Mouse (Mus musculus): Measurements from ENCODE around the gene Psmd14.

The Psmd14 gene

DNA sequence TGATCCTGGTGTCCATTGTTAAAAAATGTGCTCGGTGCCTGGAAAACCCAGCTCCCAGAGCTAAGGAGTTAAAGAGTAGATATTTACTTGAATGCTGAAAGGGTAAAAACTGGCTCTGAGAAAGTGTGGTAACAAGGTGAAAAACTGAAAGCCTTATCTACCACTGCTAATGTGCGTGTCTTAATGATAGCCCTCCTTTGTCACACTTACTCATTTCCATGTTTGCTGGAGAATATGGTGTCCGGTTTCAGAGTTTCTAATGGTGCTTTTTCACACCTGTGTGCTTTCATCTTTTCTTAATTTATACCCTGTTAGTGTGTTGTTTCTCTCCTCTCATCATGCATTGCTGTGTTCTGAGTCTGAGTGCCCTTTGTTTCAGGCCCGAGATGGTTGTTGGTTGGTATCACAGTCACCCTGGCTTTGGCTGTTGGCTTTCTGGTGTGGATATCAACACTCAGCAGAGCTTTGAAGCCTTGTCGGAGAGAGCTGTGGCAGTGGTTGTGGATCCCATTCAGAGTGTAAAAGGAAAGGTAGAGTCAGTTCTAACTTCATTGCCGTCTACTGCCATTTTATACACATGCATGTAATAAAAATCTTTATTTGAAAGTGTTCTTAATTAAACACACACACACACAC lies 53.1 kb downstream of the Psmd14 start:
- DNase-seq = no peak

DNA sequence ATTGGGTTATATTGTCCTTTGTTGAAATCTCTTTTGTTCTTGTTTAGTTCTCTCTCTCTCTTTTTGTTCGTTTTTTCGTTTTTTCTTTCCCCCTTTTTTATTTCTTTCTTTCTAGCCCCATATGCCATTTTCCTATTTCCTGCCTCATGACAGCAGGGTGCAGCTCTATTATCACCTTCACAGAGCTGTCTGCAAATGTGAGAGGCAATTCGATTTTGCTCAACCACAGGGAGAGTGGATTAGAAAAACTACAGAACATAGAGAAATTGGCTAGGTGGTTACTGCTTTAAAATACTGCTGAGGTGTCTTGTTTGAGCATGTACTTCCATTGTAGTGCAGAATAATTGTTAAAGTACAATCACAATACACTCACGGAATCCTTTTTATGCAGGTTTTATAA lies 54.0 kb downstream of the Psmd14 start:
- DNase-seq = no peak

DNA sequence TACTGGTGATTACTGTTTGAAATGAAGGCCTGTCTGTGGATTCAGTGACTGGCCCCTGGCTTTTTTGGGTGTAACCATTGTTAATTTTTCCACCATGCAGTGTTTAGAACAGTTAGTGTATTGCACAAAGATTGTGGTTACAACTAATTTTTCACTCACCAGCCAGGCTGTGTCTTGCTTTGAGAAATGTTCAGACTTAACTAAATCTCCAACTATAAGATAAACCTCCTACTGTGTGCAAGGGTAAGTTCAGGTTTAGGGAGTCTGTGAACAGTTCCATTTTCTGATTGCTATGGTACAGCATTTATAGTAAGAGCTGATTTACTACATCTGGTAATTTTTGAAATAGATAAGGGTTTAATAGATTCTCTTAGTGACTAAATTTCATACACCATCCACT lies 69.3 kb downstream of the Psmd14 start:
- DNase-seq = no peak

DNA sequence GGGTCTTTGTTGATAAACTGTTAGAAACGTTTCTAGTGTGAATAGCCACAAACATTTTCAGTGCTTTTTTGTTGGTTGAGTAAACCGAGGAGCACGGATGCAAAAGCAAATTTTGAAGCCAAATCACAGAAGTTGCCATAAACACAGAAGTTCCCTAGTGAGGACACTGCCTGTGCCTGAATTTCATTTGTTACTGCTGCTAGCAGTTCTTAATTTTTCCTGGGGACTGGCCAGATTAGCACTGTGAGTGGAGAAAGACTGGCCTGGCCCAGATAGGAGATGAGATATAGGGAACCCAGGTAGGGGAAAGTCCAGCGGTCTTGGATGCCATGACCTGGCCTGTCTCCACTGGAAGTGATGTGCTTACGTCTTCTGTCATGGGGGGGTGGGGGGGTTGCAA lies 83.5 kb downstream of the Psmd14 start:
- DNase-seq = no peak

DNA sequence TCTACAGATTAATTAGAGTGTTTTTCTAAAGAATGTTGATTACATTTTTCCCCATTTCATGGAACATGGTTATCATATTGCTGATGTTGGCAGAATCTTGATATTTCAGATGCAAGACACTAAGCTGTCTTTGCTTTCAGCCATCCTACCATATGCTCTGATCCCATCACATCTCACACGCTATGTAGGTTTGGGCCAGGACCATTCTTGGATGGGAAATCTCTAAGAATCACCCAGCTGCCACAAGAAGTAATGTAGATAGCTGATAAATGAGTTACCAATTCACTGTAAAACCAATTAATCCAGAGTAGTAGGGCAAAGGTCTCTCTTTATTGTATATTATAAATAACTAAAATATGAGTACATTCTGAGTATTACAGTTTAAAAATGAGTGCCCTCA lies 86.6 kb downstream of the Psmd14 start:
- no peak for DNase-seq

DNA sequence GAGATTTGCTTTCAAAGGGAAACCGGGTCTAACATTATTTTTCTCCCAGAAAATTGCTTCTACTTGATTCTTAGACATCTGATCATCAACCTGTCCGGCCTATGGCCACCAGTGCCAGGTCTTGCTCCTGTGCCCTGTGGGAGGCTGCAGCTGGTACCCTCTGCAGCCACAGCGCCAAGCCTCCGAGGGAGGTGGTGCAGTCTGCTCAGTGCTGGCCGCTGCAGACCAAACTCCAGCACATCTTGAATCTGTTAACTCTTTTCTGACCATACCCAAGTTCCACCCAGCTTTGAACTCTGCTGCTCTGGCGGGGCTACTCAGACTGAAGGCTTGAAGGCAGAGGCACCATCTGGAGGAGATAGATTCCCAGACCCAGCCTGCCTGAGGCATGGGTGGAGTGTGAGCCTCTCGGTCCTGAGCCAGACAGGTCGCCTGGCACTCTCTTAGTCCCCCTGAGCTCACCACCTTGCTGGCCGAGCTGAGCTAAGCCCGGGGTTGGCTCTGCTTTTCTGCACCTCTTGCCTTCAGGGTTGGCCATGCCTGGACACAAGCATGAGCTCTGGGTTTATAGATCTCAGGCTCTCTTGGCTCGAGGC lies 91.3 kb downstream of the Psmd14 start, which contains the start of gene Tbr1:
TSS of gene Tbr1 (plus strand) at position 275 of the 596 bp plus-strand sequence.
- DNase-seq = no peak

DNA sequence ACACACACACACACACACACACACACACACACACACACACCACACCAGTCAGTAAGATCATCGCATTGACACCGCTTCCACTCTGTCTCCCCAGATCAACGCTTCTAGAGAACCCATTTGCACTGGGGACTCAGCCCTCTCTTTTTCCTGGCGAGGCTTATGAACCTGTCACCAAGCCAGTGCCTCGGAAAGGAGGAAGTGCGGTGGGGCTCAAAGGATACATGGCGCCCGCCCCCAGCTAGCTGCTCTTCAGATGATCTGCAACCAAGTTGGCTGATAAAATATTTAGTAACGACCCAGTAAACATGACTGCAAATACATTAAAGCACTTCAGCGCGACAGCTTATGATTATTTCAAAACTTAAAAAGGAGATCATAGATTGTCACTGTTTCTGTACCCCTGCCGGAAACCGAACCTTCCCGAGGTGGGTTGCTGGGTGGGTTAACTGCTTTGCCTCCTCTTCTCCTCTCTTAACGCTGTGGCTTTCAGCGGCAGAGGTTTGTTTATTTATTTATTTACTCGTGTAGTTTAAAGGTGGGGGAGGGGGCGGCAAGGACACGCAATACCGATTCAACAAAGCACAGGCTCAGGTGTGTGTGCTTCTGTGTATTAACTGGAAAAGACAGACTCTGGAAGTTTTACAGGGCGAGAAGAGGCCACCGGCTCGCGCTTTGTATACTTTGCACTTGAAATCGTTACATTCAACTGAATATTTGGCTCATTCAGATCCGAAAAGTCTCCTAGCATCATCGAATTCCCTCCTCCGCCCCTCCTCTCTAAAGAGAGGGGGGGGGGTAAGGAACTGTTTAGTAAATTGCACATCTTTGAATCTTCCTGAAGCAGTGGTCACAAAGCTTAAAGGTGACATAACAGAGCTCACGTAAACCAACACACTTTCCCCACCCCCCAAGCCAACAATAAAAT lies 92.2 kb downstream of the Psmd14 start:
- DNase-seq = no peak

DNA sequence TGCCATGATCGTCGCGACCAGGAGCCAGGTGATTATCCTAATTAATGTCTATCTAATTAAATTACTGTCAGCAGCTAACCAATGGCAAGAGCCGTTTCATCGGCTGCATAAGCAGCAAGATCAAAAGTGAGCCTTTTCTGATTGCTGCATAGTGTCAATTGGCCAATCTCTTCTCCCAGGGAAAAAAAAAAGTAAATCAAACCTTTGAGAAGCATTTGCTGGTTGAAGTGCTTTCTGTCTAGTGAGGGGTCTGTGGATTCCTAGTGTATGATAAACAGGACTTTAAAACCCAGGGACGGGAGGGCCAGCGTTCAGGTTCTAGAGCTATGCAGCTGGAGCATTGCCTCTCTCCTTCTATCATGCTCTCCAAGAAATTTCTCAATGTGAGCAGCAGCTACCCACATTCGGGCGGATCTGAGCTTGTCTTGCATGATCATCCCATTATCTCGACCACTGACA lies 92.9 kb downstream of the Psmd14 start:
- DNase-seq = no peak

DNA sequence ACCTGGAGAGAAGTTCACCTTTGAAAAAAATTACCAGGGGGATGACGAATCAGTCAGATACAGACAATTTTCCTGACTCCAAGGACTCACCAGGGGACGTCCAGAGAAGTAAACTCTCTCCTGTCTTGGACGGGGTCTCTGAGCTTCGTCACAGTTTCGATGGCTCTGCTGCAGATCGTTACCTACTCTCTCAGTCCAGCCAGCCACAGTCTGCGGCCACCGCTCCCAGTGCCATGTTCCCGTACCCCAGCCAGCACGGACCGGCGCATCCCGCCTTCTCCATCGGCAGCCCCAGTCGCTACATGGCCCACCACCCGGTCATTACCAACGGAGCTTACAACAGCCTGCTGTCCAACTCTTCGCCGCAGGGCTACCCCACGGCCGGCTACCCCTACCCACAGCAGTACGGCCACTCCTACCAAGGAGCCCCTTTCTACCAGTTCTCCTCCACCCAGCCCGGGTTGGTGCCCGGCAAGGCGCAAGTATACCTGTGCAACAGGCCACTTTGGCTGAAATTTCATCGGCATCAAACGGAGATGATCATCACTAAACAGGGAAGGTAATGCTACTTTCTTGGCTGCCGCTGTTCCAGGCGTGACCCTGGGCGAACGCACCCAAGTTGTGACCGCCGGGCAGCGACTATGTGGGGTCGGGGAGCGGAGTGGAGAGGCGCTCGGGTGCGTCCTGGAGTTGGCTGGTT lies 93.5 kb downstream of the Psmd14 start:
- no peak for DNase-seq

DNA sequence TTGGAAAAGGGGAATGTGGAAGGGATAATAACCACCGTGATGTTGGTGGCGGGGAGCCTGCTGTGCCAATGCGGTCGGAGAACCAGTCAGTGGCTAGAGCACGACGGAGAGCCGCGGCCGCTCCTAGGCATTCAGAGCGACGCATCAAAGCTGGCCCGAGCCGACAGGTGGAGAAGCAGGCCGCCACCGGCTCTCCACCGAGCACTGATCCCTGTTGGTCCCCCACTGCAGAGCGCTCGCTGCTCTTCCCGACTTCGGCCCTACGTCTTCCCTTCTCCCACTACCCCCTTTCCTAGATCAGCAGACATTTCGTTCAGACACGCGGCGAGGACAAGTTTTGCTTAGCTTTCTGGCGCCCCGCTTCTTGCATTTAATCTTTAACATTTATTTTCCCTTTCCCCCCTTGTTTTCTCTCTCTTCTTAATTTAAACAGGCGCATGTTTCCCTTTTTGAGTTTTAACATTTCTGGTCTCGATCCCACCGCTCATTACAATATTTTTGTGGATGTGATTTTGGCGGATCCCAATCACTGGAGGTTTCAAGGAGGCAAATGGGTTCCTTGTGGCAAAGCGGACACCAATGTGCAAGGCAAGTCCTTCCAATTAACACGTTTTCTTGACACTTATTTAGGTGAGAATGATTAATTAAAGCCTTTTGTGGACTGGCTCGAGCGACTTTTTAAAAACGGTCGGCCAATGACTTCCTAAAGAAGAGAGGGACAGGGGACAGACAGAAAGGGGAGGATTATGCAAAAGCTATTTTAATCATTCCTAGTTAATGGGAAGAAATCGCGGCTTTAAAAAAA lies 94.2 kb downstream of the Psmd14 start:
- DNase-seq = no peak

DNA sequence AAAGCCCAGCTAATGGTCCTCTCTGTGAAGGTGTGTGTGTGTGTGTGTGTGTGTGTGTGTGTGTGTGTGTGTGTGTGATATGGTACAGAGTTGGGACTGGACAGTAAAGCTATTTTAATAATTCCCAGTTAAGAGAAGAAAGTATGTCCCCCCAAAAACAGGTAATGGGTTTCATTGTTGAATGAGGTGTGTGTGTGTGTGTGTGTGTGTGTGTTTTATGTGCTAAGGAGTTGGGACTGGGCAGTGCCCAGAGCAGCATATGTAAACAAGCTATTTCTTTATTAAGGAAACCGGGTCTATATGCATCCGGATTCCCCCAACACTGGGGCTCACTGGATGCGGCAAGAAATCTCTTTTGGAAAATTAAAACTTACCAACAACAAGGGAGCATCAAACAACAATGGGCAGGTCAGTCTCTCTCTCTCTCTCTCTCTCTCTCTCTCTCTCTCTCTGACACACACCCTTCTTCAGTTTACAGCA lies 94.9 kb downstream of the Psmd14 start:
- no peak for DNase-seq

DNA sequence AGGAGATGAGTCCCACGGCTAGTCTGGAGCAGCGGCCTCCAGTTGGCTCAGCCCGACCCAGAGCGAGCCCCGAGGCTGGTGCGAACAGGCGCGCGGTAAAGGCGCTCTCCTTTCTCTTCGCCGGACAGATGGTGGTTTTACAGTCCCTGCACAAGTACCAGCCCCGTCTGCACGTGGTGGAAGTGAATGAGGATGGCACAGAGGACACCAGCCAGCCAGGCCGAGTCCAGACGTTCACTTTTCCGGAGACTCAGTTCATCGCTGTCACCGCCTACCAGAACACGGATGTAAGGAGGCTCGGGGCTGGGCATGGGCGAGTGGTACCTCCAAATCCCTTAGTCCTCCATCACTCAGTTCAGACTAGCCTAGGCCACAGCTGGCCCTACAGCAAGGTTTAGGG lies 95.7 kb downstream of the Psmd14 start:
- DNase-seq = no peak

DNA sequence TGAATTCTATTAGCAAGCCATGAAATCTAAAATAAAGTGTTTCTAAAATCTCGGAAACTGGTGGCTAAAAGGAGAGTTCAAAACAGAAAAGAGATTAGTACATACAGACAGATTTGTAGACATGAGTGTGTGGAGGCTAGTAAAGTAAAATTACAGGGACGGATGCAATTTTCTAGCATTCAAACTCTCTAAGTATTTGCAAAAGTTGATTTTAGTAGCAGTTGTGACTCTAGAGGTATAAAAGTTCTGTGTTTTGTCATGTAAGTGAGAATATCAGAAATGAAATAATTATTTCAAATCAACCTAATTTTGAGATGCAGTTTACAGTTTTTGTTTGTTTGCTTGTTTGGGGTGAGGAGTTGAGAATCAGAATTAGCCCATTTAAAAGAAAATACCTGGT lies 96.3 kb downstream of the Psmd14 start:
- no peak for DNase-seq

DNA sequence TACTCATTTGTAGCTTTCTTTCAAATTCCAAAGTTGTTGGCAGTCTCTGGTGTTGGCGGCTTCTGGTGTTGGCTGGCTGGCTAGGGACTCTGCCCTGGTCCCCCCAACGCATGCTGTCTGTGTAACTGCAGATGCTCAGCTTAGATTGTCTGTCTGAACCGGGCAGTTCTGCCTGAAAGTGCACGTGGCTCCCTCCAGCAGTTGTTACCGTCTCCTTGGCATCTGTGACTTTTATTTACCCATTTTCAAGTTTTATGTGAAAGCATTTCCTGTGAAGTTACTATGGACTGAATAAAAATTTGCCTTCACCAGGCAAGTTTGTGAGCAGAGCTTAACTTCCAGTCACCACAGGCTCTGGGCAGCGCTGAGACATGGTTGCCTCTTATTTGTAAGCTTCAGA lies 97.3 kb downstream of the Psmd14 start:
- no peak for DNase-seq

DNA sequence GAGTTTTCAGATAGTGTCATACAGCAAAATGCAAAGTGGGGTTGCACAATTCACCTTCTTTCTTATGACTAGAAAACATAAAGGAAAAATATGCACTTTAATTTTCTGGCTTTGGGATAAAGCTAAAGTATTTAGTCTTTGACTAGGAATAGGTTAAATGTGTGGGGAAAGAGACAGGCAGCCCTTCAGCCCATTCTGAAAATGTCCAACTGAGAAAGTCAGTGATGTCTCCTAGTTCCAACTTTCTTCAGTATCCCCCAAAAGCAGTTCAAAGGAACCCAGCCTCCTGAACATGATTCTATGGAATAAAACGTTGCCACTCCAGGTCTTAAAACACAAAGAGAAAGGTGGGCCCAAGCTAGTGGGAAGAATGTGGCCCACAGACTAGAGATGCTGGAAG lies 97.9 kb downstream of the Psmd14 start:
- no peak for DNase-seq

DNA sequence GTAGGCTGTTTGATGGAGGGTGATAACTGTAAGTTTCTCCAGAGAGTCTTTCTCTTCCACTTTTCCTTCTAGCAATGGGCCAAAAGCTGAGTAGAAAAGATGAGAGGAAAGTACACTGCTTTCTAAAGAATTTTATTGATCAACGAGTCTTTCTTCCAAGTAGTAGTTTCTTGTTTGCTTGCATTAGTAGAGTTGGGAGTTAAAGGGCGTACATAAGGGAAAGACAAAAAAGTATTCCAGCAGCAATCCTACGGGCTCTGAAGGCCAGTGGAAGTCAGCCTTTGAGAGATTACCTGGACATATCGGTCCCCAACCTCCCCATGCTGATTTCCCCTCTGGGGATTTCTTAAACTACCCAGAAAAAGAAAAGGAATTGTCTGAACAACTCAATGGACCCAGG lies 99.3 kb downstream of the Psmd14 start:
- DNase-seq = no peak

DNA sequence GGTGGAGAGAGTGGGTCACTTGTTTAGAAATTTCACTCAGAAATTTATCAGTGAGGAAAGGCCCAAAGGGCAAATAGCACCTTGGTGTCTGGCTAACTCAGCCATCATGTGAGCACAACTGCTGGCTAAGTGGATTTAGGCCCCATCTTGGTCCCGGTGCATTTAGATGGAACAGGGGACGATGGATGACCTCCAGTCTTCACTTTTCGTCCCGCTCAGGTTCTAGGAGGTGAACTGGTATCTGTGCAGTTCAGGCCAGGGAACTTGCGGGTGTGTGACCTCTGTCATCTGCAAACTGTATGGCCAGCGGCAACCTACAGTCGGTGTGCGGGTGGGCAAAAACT lies 99.6 kb downstream of the Psmd14 start:
- DNase-seq = no peak

DNA sequence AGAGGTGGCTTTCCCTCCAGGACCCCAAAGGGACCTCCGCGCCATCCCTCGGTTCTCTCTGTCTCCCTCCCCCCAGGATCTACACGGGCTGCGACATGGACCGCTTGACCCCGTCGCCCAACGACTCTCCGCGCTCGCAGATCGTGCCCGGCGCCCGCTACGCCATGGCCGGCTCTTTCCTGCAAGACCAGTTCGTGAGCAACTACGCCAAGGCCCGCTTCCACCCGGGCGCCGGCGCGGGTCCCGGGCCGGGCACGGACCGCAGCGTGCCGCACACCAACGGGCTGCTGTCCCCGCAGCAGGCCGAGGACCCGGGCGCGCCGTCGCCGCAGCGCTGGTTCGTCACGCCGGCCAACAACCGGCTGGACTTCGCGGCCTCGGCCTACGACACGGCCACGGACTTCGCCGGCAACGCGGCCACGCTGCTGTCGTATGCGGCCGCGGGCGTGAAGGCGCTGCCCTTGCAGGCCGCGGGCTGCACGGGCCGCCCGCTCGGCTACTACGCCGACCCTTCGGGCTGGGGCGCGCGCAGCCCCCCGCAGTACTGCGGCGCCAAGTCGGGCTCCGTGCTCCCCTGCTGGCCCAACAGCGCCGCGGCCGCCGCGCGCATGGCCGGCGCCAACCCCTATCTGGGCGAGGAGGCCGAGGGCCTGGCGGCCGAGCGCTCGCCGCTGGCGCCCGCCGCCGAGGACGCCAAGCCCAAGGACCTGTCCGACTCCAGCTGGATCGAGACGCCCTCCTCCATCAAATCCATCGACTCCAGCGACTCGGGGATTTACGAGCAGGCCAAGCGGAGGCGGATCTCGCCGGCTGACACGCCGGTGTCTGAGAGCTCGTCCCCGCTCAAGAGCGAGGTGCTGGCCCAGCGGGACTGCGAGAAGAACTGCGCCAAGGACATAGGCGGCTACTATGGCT lies 100.3 kb downstream of the Psmd14 start:
- no peak for DNase-seq

DNA sequence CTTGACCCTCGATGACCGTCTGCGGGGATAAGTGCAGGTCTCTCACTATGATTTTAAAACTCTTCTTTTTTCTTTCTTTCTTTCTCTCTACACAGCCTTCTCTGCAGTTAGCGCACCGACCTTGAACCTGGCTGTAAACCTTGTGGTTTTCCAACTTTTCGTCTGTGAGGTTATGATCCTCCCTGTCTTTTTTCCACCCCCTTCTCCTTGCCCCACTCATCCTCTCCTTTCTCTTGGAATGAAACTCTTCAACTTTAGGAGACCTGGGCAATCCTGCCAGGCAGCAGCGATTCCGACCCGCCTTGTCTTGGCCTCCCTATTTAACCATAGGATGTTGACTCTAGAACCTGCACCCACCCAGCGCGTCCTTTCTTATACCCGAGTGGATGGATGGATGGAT lies 101.0 kb downstream of the Psmd14 start:
- DNase-seq = no peak

DNA sequence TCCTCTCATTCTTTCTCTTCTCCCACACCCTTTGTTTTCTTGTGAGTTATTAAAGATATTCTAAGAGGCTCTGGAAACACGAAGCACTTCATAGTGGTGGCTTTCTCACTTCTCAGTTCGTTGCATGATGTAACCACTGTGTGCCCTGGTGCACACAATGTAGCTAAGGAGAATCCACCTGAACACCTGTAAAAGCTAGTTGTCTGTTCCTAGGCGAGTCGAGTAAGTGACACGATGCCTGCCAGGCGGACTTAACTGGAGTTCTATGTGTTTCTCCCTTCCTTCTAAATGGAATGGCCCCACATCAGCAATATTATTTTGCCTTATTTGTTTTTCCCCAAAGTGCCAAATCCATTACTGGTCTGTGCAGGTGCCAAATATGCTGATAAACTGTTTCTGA lies 101.6 kb downstream of the Psmd14 start:
- DNase-seq = no peak

DNA sequence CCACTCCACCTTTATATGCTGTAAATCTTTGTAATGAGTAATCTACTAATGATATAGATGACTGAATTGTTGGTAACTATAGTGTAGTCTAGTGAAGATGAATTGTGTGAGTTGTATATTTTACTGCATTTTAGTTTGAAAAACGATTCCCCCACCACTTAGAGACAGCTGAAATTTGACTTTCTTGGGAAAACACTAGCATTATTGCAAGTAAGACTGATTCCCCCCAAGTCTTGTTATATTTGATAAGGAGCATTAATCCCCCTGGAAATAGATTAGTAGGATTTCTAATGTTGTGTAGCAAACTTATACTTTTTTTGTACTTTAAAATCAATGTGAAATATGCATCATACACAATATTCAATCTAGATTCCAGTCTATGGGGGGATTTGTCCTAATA lies 102.0 kb downstream of the Psmd14 start:
- DNase-seq = no peak
